Mouse (Mus musculus) mature B cell (primary cell): ENCODE data around the gene Olfr709-ps1.
"Not testable (repeated sequence)": the region's sequence is repeated elsewhere in the genome, so short reads cannot be mapped to it uniquely, and the experiment has no call there.

Source experiments
- in situ Hi-C: fragments of 300-500 bp; cut with MboI; formaldehyde crosslinking; loops from 2 replicates; pipeline ENCODE4 v1.14.3; 2019

The Olfr709-ps1 gene

GRCm38 (mm10) chr7:106932119-106932518 is at the start of gene Olfr709-ps1:
Gene Olfr709-ps1 (minus strand): TSS chr7:106932219.
- in situ Hi-C loops: no loop called here

DNA sequence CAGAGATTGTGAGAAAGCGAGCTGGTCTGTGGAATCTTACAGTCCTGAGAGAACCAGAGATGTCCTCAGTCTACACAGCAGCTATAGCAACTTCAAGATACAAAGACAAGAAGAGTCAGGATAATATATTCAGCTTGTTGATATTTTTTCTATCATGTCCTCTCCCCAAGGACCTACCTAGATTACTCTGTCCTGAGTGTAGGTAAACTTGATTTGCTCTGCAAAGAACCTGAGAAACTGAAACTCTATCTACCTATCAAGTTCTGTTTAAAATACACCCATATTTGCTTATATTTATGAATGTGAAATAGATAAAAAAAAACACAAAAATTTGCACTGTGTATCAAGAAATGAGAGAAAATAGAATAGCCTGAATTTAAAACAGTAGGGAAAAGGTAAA is 43.3 kb upstream of the Olfr709-ps1 start, which contains the start of gene Olfr711:
Olfr711 (minus strand) TSS at position 101 of the 400 bp plus-strand sequence.
- in situ Hi-C loops: no loop called here

- in situ Hi-C loops: not testable (repeated sequence)
Observed at GRCm38 (mm10) chr7:106967503-106967902, 35.5 kb upstream of the Olfr709-ps1 start.

- in situ Hi-C loops: no loop called here
Observed at GRCm38 (mm10) chr7:106963837-106964236, 31.8 kb upstream of the Olfr709-ps1 start, which contains the start of gene Olfr6. Gene Olfr6 (minus strand): TSS chr7:106963937.

DNA sequence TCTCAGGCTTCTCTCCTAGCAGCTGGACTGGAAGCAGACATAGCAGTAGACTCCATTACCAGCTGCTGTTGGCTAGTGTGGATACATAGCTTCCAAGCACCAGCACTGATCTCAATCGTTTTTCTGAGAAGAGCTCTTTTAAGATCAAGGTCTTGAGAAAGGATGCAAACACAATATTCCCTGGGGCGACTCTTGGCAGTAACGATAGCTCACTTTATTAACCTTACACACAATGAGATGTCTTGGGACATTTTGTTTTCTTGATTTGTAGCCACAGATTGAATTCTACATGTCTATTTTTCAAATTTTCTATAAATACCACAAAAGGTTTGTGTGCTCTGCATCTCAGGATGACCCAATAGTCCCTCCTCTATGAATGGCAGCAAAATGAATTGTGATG is 16.2 kb upstream of the Olfr709-ps1 start, which contains the start of gene Olfr710:
Olfr710 (minus strand) TSS at position 101 of the 400 bp plus-strand sequence.
- in situ Hi-C loops: no loop called here

DNA sequence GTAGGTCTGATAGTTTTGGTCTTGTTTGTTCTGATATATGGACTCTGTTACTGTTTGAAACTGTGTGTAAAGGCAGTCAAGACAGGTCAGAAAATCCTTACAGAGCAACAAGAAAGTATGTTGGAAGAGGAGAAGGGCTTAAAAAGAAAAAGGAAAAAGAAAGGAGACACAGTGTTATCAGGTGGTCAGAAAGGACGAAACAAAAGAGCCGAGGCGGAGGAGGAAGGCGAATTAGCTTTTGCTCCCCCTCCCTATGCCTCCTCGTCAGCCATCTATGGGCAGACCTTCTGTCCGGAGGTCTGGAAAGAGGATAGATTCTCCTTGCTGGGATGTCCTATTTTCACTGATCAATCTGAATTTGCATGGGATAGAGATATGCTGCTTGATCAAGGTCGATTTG is 11.1 kb downstream of the Olfr709-ps1 start:
- in situ Hi-C loops: not testable (repeated sequence)

DNA sequence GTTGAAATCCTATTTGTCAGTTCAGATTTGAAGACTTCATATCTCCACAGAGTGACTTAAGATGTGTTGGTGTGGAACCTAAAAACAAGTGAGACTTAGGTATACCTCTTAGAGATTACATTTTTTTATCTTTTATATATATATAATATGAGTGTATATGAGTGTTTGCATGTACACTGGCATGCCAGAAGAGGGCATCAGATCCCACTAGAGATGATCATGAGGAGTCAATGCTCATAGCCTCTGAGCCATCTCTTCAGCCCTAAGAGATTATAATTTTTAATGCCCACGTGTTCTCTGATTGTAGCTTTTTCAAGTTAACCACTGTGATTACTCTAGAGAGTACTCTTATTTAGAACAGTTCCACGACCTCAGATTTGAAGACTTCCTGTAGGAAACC is 24.3 kb downstream of the Olfr709-ps1 start, which contains the start of gene Olfr1532-ps1:
Olfr1532-ps1 (plus strand) TSS at position 326 of the 400 bp plus-strand sequence.
- in situ Hi-C loops: no loop called here

GRCm38 (mm10) chr7:106901141-106901540 is 30.9 kb downstream of the Olfr709-ps1 start, which contains the start of gene Olfr707:
Gene Olfr707 (minus strand): TSS chr7:106901241.
- in situ Hi-C loops: not testable (repeated sequence)

DNA sequence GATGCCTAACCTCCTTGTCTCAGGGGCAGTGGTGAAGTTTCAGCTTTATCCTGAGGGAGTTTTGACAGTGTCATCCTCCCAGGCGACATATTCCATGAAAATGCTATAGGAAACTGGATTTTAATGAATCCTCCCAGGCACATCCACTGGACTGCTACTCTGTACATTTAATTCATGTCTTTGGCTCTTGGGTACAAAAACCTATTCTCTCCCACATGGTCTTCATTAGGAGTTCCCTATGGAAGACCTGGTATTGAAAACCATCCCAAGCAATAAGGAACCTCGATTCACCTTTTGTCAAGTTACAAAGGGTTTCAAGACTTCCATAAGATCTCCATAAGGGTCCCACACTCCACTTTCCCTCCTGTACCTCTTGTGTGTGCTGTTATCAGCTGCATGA is 44.0 kb downstream of the Olfr709-ps1 start, which contains the start of gene Olfr706:
Olfr706 (minus strand) TSS at position 101 of the 400 bp plus-strand sequence.
- in situ Hi-C loops: no loop called here

DNA sequence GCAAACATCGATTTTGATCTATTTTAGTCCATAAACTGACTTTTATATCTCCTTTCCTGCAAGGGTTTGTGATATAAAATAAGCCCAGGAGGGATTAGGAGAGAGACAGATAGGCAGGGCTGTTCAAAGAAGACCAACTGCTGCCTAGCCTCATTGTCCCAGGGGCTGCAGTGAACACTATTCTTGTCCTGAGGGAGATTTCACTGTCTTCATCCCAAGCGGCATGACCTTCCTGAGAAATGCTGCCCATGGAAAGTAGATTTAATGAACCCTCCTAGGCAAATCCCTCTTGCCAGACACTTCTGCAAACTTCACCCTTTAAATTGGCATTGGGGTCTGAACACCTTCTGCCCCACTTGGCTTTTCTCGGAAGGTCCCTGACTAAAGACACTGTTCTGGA is 55.2 kb downstream of the Olfr709-ps1 start, which contains the start of gene Olfr705:
Olfr705 (minus strand) TSS at position 101 of the 400 bp plus-strand sequence.
- in situ Hi-C loops: no loop called here
